Mouse (Mus musculus) heart, postnatal 25 days (tissue): ENCODE measurements at regions not wholly inside any gene's neighbourhood (a gene's known extent, or its start where the extent isn't known, plus 50 kb on each side); places are given as distances from the start of the nearest gene placed in this dataset.
A peak's percentile ranks its signal among the peaks of the same experiment; 100 is the strongest.

ENCODE experiments used
- DNase-seq: peaks from one replicate; pipeline ENCODE4 v3.0.0; 2022; ENCODE audit warnings: low spot score
- intact Hi-C: fragments of 180-260 bp; cut with DNase I; formaldehyde crosslinking; loops from one replicate; pipeline ENCODE4 v1.15.1; 2025

DNA sequence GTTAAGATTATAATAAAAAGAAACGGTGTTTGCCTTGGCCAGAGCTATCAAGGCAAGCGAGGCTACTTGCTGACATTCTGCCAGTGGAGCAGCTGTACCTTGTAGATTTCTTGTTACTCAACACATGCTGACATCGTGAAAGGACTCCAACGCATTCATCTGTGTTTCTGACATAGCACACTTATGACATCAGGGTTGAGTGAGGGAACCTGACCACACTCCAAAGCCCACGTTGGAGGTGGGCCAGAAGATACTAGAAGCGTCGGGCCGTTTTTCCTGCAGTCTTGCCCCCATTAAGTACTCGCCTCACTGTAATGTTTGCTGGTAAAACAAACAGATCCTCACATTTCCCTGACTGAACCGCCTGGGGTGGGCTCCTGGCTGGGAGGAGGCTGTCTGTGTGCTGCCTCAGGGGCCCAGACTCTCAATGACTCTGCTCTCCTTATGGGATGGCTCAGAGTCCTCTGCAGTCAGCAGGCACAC, 69.0 kb upstream of the Haao start:
- intact Hi-C loops = no loop called here
- peak; percentile 71 for DNase-seq

DNA sequence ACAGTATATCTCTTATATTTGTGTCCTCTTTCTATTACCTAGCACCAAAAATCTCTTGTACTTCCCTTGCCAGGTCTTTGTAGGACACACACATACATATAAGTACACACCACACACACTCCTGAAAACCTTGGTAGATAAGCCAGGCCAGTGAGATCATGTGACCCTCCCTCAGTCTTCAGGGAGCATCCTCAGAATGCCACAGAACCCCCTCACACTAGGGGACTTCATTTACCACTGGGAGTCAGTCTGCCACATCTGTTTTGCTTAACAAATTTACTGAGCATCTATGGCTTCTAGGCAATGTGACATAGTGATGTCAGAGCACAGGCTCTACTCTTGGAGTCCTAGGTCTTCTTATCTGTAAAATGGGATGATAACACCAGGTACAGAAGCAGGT, 67.3 kb upstream of the Haao start:
- intact Hi-C loops = no loop called here

DNA sequence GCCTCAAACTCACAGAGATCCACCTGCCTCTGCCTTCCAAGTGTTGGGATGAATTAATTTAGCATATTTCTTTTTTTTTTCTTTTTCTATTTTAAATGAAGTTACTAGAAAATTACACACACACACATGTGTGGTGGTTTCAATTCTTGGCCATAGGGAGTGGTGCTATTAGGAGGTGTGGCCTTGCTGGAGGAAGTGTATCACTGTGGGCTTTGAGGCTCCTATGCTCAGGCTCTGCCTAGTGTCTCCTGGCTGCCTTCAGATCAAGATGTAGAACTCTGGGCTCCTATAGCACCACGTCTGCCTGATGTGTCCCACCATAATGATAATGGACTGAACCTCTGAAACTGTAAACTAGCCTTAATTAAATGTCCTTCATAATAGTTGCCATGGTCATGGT, 66.8 kb upstream of the Haao start:
- intact Hi-C loops = no loop called here

More for the DNA sequence above, 67.3 kb upstream of the Haao start:
- no peak for DNase-seq

DNA sequence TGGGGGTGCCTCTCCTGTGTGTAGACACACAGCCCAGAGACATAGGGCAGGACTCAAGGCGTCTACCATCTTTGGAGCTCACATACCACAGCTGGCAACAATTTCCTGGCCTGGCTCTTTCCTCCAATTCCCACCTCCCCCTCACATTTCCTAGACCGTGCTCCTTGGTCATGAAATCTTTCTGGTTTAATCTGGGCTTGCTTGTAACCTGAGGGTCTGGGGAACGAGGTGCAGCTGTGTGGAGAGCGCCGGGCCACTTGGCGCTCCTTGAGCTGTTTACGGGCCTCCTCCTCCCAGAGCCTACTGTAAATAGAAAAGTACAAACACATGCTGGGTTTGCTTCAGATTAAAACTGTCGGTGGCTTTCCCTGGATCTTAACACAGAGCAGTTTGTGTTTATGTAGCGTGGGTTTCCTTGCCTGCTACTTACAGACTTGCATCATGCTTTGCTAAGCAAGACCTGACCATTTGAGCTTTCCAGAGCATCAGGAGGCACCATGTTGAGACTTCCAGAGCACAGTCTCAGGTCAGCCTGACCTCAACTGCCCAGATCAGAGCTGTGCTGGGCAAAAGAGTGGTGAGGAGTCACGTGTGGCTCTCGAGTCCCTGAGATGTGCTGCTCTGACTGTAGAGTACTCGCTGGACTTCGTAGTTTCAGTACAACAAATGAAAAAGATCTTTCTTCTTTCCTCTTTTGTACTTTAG, 66.1 kb upstream of the Haao start:
- intact Hi-C loops = loop anchor here (2.0 kb wide), 1 partner anchor 41 kb away; no protein-coding TSS in a partner anchor

More for the DNA sequence above, 66.8 kb upstream of the Haao start:
- DNase-seq = no peak

DNA sequence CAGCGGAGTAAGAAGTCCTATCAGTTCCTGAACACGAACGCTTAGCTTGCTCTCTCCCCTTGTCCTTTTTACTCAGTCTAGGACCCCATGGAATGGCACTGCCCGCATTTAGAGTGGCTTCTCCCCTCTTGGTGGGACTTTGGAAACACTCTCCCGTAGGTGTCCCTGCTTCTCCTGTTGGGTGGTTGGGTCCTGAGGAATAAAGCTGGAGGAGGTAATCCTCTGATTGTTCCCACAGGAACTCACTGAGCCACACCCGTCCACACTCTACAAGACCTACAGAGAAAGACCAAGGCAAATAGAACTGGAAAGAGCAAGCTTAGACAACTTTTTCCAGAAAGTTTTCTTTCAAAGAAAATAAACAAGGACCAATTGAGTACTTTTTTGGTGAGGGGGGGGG, 64.7 kb upstream of the Haao start:
- intact Hi-C loops = loop anchor here (2.0 kb wide), 1 partner anchor 42 kb away; no protein-coding TSS in a partner anchor

More for the DNA sequence above, 66.1 kb upstream of the Haao start:
- no peak for DNase-seq

DNA sequence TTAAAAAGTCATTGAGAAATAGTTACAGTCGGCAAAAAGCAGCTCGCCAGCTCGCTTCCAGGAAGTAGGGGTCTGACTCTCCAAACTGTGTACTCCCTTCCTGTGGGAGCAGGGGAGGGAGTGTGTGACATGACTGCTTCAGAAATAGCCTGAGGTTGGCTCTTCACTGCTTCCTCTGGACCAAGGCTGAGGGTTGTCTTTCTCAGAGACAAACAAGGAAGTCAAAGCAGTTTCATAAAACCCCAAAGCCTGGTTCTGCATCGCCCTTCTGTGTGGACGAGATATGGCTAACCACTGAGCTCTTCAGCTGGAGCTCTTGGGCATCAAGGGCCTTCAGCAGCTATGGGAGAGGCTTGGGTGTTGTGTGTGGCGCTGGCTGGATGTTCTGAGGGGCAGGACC, 61.0 kb upstream of the Haao start:
- no peak for DNase-seq
- intact Hi-C loops = no loop called here

More for the DNA sequence above, 64.7 kb upstream of the Haao start:
- no peak for DNase-seq

DNA sequence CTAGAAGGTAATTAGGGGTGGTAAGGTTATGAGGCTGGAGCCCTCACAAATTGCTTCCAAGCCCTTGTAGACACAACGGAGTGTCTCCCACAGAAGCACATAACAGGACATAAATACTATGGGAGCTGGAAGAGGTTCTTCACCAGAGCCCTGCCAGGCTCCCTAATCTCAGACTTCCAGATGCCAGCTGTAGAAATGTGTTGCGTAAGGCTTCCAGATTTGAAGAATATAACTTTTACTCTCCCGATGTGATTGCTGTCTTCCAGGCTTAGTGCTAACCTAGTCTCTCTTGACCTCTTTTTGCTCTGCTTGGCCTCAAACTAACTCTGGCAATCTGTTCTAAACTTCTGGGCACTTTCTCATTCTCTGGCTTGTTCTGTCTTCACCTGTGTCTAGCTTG, 59.8 kb upstream of the Haao start:
- no peak for DNase-seq
- intact Hi-C loops = no loop called here

DNA sequence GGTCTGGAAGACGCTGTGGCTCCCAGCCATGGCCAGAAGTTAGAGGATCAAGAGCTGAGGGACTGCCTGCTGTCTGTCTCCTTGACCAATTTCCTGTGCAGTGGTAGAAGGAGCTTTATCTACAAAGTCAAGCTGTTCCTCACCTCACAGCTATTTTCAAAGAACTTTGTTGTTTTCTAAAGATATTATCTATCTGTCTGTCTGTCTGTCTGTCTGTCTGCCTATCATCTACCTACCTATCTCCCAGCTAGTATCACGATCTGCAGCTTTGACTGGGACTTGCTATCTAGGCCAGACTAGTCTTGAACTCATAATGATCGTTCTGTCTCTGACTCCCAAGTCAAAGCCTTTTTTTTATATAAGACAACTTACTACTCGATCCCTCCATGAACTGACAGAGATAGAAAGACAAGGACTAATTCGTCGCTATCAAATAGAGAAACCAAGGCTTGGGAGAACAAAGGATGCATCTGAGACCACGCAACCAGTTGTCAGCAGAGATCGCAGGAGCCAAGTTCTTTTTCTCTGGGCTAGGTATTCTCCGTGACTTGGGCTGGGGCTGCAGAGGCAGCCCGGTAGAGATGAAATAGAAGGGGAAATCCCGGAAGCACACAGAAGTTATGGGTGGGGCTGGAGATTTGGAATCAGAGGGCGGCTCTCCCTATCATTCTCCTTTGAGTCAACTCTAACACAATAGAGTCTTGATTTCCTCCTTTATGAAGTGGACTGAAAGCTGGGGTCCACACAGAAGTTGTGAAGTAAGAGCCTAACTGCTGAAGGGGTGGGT, 59.2 kb upstream of the Haao start:
- intact Hi-C loops = no loop called here
- DNase-seq = no peak

DNA sequence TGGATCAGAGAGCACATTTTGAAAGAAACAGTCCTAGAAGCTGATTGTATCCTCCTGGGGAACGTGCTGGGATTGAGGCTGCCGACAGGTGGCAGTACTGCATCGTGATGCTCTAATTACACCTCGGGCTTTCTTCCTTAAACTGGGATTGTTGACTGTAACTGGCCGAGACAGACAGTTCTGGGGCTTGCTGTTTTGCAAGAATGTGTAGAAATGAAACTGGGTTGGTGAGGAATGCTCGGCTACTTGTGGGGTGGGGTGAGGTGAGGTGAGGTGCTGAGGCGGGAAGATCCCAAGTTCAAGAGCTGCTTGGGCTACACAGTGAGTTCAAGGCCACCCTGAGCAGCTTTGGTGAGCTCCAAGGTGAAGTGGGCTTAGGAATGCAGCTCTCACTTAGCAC, 55.7 kb upstream of the Haao start:
- intact Hi-C loops = loop anchor here (1.0 to 2.0 kb wide), 3 partner anchors 69 to 481 kb away; no protein-coding TSS in a partner anchor
- peak; percentile 72 for DNase-seq

DNA sequence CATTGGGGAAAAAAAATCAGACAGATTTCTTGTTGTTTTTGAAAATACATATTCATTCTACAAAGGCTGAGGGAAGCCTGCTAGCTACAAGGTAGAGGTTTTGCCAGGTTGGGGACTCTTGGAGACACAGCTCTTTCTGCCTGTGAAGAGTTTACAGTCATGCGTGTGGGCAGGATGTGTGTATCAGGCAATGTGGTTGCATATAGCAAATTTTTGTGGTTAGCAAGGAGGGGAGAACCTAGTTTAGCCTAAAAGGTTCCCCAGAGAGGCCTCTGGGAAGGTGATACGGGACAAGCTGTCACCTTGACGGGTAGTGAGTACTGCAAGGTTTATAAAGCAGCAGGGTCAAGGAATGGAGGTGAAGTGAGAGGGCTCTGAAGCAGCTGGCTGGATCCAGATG, 54.8 kb upstream of the Haao start:
- DNase-seq = no peak
- intact Hi-C loops = loop anchor here (2.0 kb wide), 2 partner anchors 70 to 482 kb away; no protein-coding TSS in a partner anchor

DNA sequence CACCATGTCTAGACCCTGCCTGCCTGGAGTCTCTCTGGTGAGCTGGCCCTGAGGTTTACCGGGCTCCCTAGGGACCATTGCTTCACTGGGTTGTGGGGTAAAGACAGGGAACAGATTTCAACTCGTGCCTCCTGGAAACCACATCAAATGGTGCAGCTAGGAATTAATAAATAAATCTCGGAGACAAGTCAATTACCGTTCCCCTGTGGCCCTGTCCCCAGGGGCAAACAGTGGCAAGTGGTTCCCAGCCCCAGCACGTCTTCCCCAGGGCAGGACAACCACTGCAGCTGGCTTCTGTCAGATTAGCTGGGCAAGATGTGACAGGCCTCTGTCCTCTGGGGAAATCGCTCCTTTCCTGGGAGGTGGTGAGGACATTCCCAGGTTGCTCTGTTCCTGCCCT, 54.3 kb upstream of the Haao start:
- intact Hi-C loops = loop anchor here (2.0 kb wide), 2 partner anchors 71 to 483 kb away; no protein-coding TSS in a partner anchor
- no peak for DNase-seq

DNA sequence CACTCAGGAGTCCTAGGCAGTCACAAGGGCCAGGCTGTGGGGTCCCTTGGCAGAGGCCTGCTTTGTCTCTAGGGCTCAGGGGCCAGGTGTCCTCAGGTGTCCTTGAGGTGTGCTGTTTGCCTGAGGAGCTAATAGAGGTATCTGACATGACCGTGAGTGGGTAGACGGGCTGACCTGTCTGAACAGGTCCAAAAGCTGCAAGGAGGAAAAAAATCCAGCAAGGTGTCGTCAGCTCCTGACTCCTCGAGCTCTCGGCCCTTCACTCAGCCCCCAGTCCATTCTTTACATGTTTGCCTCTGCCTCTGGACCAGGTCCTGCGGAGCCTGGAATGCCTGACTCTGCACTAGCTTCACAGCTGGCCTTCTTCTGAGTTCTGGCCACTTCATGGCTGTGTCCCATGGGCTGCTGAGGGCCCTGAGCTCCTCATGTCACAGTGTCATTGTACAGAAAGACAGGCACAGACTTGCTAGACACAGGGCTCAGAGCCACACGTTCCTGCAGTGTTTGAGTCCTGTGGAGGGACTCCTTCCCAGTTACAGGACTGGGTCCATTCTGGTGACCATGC, 51.9 kb upstream of the Haao start:
- no peak for DNase-seq
- intact Hi-C loops = loop anchor here (2.0 kb wide), 1 partner anchor 129 kb away; no protein-coding TSS in a partner anchor

DNA sequence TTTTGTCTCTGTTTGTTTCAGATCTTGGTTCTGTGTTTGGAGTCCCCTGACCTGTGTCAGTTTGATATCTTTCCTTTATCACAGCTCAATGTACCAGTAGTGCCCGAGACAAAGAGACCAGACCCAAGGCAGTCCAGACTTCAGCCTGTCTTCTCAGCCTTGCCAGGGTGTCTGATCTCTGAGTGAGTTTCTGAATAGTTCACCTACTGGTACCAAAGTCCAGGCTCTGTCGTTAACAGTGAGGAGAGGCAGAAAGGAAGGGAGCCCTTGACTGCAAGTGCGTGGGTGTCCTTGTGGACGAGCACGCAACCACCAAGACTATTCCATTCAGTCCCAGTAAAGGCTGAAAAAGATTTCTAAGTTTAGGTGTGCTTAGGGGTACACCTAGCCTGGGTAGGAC, 50.8 kb upstream of the Haao start:
- intact Hi-C loops = no loop called here
- DNase-seq = no peak
